ENCODE assay signal across 16 mouse cellular contexts in the genomic region with DNA sequence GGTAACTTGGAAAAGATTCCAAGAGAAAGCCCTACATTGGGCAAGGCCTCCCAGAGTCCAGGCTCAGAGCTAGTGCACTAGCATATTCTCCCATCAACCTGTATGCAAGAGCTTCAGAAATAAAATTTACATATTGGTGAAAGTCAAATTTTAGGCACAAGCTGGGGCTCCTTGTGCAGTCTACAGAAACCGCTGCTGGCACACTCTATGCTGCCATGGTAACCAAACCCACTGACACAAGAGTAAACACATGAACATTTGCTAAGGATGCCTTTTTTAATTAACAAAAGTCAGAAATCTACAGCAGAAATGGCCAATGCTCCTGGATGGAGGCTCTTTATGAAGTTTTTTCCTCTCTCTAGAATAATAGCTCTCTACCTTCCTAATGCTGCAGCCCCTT.
A peak's percentile ranks its signal among the peaks of the same experiment; 100 is the strongest.
DNase-seq lines count a peak whose midpoint lies in the region; ATAC-seq and TF ChIP-seq lines count a peak whose summit lies in the region.
"Had no signal": no experiment of that assay in that cellular context is flagged by ENCODE, and none has a peak within 500 bp of the region (broad histone marks: within the 10 kb centered on the region; RNA-seq: fewer than 3 reads in every experiment).

No protein-coding gene starts in this region.

- TF ChIP-seq CTCF in intestine, postnatal 0 days (IDR thresholded peaks at IDR 0.05; ENCODE audit: low read depth), result no peak

- H3K9me3 ChIP-seq in hindbrain, embryonic 16.5 days (ENCODE audit: control insufficient read depth, low read length), result no peaks in the 10 kb centered on the region
- H3K9me3 ChIP-seq in hindbrain, embryonic 12.5 days (replicated peaks), result no peaks in the 10 kb centered on the region
- no peaks in the 10 kb centered on the region for H3K9me3 ChIP-seq in intestine, postnatal 0 days (ENCODE audit: control insufficient read depth)
- H3K9me3 ChIP-seq: embryonic facial prominence, embryonic 15.5 days; liver, embryonic 12.5 days; midbrain, embryonic 10.5 days had no signal

- no peaks in the 10 kb centered on the region; the same call in 1 of the 2 replicates for H3K4me1 ChIP-seq in hindbrain, embryonic 16.5 days (ENCODE audit: control insufficient read depth, insufficient read depth, low read depth, low read length)
- H3K4me1 ChIP-seq in hindbrain, embryonic 12.5 days, result no peaks in the 10 kb centered on the region
- no peaks in the 10 kb centered on the region for H3K4me1 ChIP-seq in intestine, postnatal 0 days (replicated peaks; ENCODE audit: control insufficient read depth, insufficient read depth, low read length)
- H3K4me1 ChIP-seq: embryonic facial prominence, embryonic 15.5 days; liver, embryonic 12.5 days; midbrain, embryonic 10.5 days had no signal

- no peaks in the 10 kb centered on the region for H3K36me3 ChIP-seq in hindbrain, embryonic 16.5 days (ENCODE audit: control insufficient read depth, insufficient read depth, low read length)
- no peaks in the 10 kb centered on the region for H3K36me3 ChIP-seq in hindbrain, embryonic 12.5 days
- no peaks in the 10 kb centered on the region for H3K36me3 ChIP-seq in intestine, postnatal 0 days (ENCODE audit: control insufficient read depth, insufficient read depth)
- H3K36me3 ChIP-seq: embryonic facial prominence, embryonic 15.5 days; liver, embryonic 12.5 days; midbrain, embryonic 10.5 days had no signal

- H3K9ac ChIP-seq in hindbrain, embryonic 16.5 days (ENCODE audit: low read depth, low read length), result no peak overlapping the region
- H3K9ac ChIP-seq in hindbrain, embryonic 12.5 days, result no peak overlapping the region
- no peak overlapping the region for H3K9ac ChIP-seq in intestine, postnatal 0 days (ENCODE audit: low read depth, low read length)
- H3K9ac ChIP-seq: embryonic facial prominence, embryonic 15.5 days; liver, embryonic 12.5 days had no signal

- intact Hi-C loops in left cerebral cortex, postnatal 25 days (cut with DNase I), result no loop called here

- no peak overlapping the region for H3K27ac ChIP-seq in hindbrain, embryonic 16.5 days (ENCODE audit: low read depth, low read length)
- H3K27ac ChIP-seq in hindbrain, embryonic 12.5 days, result no peak overlapping the region
- H3K27ac ChIP-seq in intestine, postnatal 0 days (ENCODE audit: low read depth, low read length), result no peak overlapping the region
- H3K27ac ChIP-seq: embryonic facial prominence, embryonic 15.5 days; kidney, postnatal 0 days; liver, embryonic 12.5 days; midbrain, embryonic 10.5 days had no signal

- no peak overlapping the region for H3K4me3 ChIP-seq in hindbrain, embryonic 16.5 days (ENCODE audit: low read length)
- H3K4me3 ChIP-seq in hindbrain, embryonic 12.5 days, result no peak overlapping the region
- H3K4me3 ChIP-seq in intestine, postnatal 0 days (ENCODE audit: low read depth, low read length), result no peak overlapping the region
- H3K4me3 ChIP-seq: embryonic facial prominence, embryonic 15.5 days; liver, embryonic 12.5 days; midbrain, embryonic 10.5 days had no signal

- peak; percentile 77 for DNase-seq in brain, adult 2 months (ENCODE audit: low read depth, low spot score)
- DNase-seq in layer of hippocampus, adult 18-20 months (ENCODE audit: low spot score in 2 of 2), result peak; percentile 50 to 85
- DNase-seq in left cerebral cortex, postnatal 25 days (ENCODE audit: low spot score in 2 of 2), result peak; percentile 37 to 67
- DNase-seq in heart, adult 18-20 months, result no peak
- DNase-seq: cerebellum, adult 8-10 months; lung, postnatal 10 days; thymus, adult 2 months had no signal

- H3K27me3 ChIP-seq in hindbrain, embryonic 16.5 days (replicated peaks; ENCODE audit: control insufficient read depth, insufficient read depth, low read length), result no peaks in the 10 kb centered on the region
- H3K27me3 ChIP-seq in hindbrain, embryonic 12.5 days, result no peaks in the 10 kb centered on the region
- H3K27me3 ChIP-seq in intestine, postnatal 0 days (replicated peaks; ENCODE audit: control insufficient read depth, insufficient read depth, low read length), result no peaks in the 10 kb centered on the region
- H3K27me3 ChIP-seq: embryonic facial prominence, embryonic 15.5 days; liver, embryonic 12.5 days had no signal

- no peak overlapping the region for H3K4me2 ChIP-seq in hindbrain, embryonic 16.5 days (ENCODE audit: low read length)
- H3K4me2 ChIP-seq in hindbrain, embryonic 12.5 days (replicated peaks), result no peak overlapping the region
- no peak overlapping the region for H3K4me2 ChIP-seq in intestine, postnatal 0 days (replicated peaks; ENCODE audit: low read depth)
- H3K4me2 ChIP-seq: embryonic facial prominence, embryonic 15.5 days; liver, embryonic 12.5 days had no signal

- WGBS in hindbrain, embryonic 16.5 days, result 64% methylated on average over 1 of the region's 1 CpGs
- 92% methylated on average over 1 of the region's 1 CpGs for WGBS in hindbrain, embryonic 12.5 days
- WGBS in intestine, postnatal 0 days, result 78% methylated on average over 1 of the region's 1 CpGs

- ATAC-seq in hindbrain, embryonic 16.5 days, result 0 out of 2 replicates have a peak, but pooled peaks have one; percentile 52
- no peak for ATAC-seq in hindbrain, embryonic 12.5 days (ENCODE audit: low FRiP score)
- no peak for ATAC-seq in megakaryocyte-erythroid progenitor cell, adult 5-6 weeks (replicated peaks; ENCODE audit: low FRiP score, low TSS enrichment, poor library complexity, severe bottlenecking)
- ATAC-seq in intestine, postnatal 0 days, result no peak
- ATAC-seq: intestine, embryonic 16.5 days; liver, embryonic 12.5 days had no signal

Comparison
In these comparisons a context has a peak if more than half of its experiments do, and no peak if none do; other contexts are left out.
1. DNase-seq: peak in brain, adult 2 months (single experiment), layer of hippocampus, adult 18-20 months (2 of 2) and left cerebral cortex, postnatal 25 days (2 of 2); none in heart, adult 18-20 months (0 of 2).